Mouse (Mus musculus) C2C12 (cell line): ENCODE data around the gene Gas2l2.

Experiments
- CEBPB ChIP-seq: IDR thresholded peaks from one replicate; pipeline ENCODE4 v1.6.1; 2011; ENCODE audit warnings: low read depth, mild to moderate bottlenecking, control low read depth, moderate library complexity
- CTCF ChIP-seq: IDR thresholded peaks from one replicate; pipeline ENCODE4 v1.5.1; 2011; ENCODE audit not compliant: control insufficient read depth, insufficient read depth, insufficient read length
- MAX ChIP-seq: IDR thresholded peaks from one replicate; pipeline ENCODE4 v1.6.1; 2011; ENCODE audit warnings: mild to moderate bottlenecking, control low read depth
- USF1 ChIP-seq: IDR thresholded peaks from one replicate; pipeline ENCODE4 v1.6.1; 2011; ENCODE audit warnings: low read depth, mild to moderate bottlenecking, control low read depth, moderate library complexity

- TF ChIP-seq CTCF (no peak), USF1 (no peak), CEBPB (no peak), MAX (no peak)
These were observed 30.5 kb downstream of the Gas2l2 start for GRCm38 (mm10) chr11:83398724-83399123.
